Mouse (Mus musculus) heart, embryonic 12.5 days (tissue): ENCODE results near the gene Mfn1. TPM values are rescaled to one million over a fixed set of nuclear protein-coding genes. Genes with fewer than 3 reads are reported as not detected.

Source experiments
- ATAC-seq: fragments of 200-750 bp; cut with Nextera tagmentation; 2 replicates; pipeline ENCODE4 v1.8.0; 2017; ENCODE audit warnings: moderate TSS enrichment, moderate library complexity; ENCODE audit not compliant: insufficient number of reproducible peaks, low FRiP score
- H3K27ac ChIP-seq: fragments of 300-500 bp; sonication (generic); 2 replicates; pipeline ENCODE4 v1.5.1; 2016; ENCODE audit warnings: mild to moderate bottlenecking, moderate library complexity; ENCODE audit not compliant: poor library complexity, severe bottlenecking
- H3K27me3 ChIP-seq: fragments of 300-500 bp; sonication (generic); replicated peaks from 2 replicates; pipeline ENCODE4 v1.6.1; 2016; ENCODE audit warnings: mild to moderate bottlenecking, moderate library complexity
- H3K36me3 ChIP-seq: fragments of 300-500 bp; sonication (generic); 2 replicates; pipeline ENCODE4 v1.6.1; 2016; ENCODE audit warnings: mild to moderate bottlenecking, moderate library complexity
- H3K4me1 ChIP-seq: fragments of 300-500 bp; sonication (generic); replicated peaks from 2 replicates; pipeline ENCODE4 v1.6.1; 2016; ENCODE audit warnings: mild to moderate bottlenecking
- H3K4me2 ChIP-seq: fragments of 300-500 bp; sonication (generic); 2 replicates; pipeline ENCODE4 v1.6.1; 2016; ENCODE audit warnings: mild to moderate bottlenecking, moderate library complexity
- H3K4me3 ChIP-seq: fragments of 300-500 bp; sonication (generic); 2 replicates; pipeline ENCODE4 v1.5.1; 2016; ENCODE audit warnings: mild to moderate bottlenecking
- H3K9ac ChIP-seq: fragments of 300-500 bp; sonication (generic); 2 replicates; pipeline ENCODE4 v1.6.1; 2016; ENCODE audit warnings: mild to moderate bottlenecking, moderate library complexity
- H3K9me3 ChIP-seq: fragments of 300-500 bp; sonication (generic); replicated peaks from 2 replicates; pipeline ENCODE4 v1.6.1; 2016; ENCODE audit warnings: mild to moderate bottlenecking, moderate library complexity
- WGBS: fragments of 180-500 bp; shearing (Covaris S2); methylation state at CpG from one replicate; pipeline ENCODE4 v1.1.7; 2016; 5-methylcytosine and 5-hydroxymethylcytosine counted together
- polyA plus RNA-seq: library from polyadenylated mRNA; unstranded; fragments of >200 nt; fragmentation: Nextera tagmentation; extraction: Ambion mirVana; gene quantifications from 2 replicates; pipeline ENCODE4 v1.2.1, GENCODE M21; 2016

Gene Mfn1
- polyA plus RNA-seq: 71.3 and 85.5 TPM in 2 replicates

DNA sequence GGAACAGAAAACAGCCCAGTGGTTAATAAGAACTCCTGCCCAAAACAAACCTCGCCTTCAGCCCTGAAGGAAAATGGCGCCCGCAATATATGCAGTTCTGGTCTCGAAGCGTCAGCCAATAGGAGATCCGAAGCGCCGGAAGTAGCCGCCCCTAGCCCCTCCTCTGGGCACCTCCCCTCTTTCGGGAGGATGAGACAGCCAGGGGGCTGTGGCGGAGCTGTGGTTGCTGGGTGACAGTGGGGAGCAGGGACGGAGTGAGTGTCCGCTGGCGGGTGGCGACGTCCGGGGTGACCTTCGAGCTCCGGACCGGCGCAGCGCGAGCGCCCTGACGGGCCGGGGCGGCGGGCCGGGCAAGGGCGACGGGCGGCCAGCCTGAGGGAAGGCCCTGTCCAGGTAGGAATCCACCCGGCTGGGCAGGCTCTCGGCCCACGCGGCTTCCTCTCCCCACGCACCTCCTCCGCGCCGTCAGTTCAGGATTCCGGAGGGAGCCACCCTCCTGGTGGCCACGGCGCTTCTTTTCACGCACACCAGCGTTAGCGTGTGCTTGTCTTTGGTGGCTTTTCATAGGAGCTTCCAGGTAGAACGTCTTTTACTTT lies at the start of gene Mfn1:
Gene Mfn1 (plus strand): TSS at position 163 of the 596 bp plus-strand sequence.
- Histone ChIP-seq H3K27me3 (no peaks in the 10 kb centered on the region), H3K27ac (peak within 1 kb of the TSS; percentile 93), H3K4me1 (no peaks in the 10 kb centered on the region), H3K4me3 (peak within 1 kb of the TSS; percentile 97), H3K9me3 (0 out of 2 replicates have a peak, but pooled peaks cover 12% of the 10 kb centered on the region), H3K9ac (peak within 1 kb of the TSS; percentile 97), H3K36me3 (peaks cover 23% of the 10 kb centered on the region), H3K4me2 (peak within 1 kb of the TSS; percentile 71)
- peak; percentile 99 for ATAC-seq
- WGBS: under 1% methylated on average over 46 of the region's 47 CpGs

DNA sequence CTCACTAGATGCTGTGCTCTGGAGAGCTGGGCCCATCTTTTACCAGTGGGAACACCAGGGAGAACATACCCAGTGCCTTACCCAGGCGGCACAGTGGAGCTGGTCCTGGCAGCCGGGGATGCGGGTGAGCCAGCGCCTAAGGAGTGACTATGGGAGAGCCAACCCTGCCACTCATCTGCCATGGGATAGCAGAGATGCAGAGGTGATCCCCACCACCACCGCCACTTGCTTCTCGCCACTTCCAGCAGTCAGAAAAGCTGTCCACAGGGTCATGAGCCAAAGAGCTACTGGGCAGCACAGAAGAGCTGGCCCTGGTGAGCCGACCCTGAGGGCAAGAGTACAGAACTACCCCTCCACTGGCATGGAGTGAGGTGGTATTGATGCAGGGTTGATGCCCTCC lies 49.3 kb upstream of the Mfn1 start:
- H3K27me3 ChIP-seq: no peaks in the 10 kb centered on the region
- no peak overlapping the region for H3K27ac ChIP-seq
- H3K4me3 ChIP-seq: no peak overlapping the region
- WGBS: 85% methylated on average over 7 of the region's 7 CpGs
- no peaks in the 10 kb centered on the region for H3K36me3 ChIP-seq
- no peak for ATAC-seq
- no peaks in the 10 kb centered on the region for H3K9me3 ChIP-seq
- H3K9ac ChIP-seq: no peak overlapping the region
- no peaks in the 10 kb centered on the region for H3K4me1 ChIP-seq
- H3K4me2 ChIP-seq: no peak overlapping the region

DNA sequence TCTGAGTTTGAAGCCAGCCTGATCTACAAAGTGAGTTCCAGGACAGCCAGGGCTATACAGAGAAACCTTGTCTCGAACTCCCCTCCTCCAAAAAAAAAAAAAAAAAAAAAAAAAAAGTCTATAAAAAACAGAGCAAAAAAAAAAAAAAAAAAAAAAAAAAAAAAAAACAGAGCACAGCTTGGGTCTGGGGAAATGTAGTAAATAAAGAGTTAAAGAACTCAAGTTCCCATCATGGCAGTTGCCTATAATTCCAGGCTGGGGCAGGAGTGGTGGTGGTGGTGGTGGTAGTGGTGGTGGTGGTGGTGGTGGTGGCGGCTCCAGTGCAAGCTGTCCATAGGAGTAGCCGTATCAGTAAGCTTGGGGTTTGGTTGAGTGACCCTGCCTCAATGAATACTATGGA lies 46.2 kb upstream of the Mfn1 start:
- Histone ChIP-seq H3K9me3 (no peaks in the 10 kb centered on the region), H3K4me1 (no peaks in the 10 kb centered on the region), H3K27ac (no peak overlapping the region), H3K4me2 (no peak overlapping the region), H3K27me3 (no peaks in the 10 kb centered on the region), H3K9ac (no peak overlapping the region), H3K36me3 (no peaks in the 10 kb centered on the region), H3K4me3 (no peak overlapping the region)
- no peak for ATAC-seq
- 67% methylated on average over 3 of the region's 3 CpGs for WGBS

DNA sequence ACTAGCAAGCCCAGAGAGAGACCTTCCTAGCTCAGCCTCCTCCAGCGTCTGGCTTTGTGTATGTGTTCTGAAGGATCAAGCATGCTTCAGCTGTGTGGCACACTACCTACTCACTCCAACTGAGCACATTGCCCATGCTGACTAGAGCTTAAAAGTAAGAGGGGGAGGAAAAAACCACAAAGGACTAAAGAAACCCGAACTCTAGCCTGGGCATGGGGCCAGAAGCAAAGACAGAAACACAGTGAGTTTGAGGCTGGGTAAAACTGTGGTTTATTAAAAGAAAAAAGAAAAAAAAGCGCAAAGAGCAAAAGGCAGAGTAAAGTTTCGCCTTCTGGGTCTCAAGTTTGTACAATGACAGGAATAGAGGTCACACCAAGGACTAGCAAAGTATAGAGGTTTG lies 42.7 kb upstream of the Mfn1 start:
- Histone ChIP-seq H3K4me3 (no peak overlapping the region), H3K4me2 (no peak overlapping the region), H3K27me3 (no peaks in the 10 kb centered on the region), H3K9ac (no peak overlapping the region), H3K27ac (no peak overlapping the region), H3K36me3 (no peaks in the 10 kb centered on the region), H3K9me3 (no peaks in the 10 kb centered on the region), H3K4me1 (no peaks in the 10 kb centered on the region)
- 81% methylated on average over 4 of the region's 4 CpGs for WGBS
- no peak for ATAC-seq

DNA sequence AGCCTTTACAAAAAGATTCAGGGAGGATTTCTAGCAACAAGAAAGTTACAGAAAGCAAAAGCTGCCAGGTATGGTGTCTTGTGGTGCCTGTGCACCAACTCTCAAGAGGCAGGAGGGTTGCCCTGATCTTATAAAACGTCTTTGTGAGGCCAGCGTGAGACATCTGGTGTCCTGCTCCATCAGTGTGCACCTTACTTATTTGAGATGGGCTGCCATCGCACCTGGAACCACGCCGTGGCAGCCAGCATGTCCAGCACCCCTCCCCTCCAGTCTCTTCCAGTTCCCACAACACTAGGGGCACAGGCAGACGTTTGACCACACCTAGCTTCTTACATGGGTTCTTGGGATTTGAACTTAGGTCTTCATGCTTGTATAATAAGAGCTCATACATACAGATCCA lies 41.1 kb upstream of the Mfn1 start:
- no peak overlapping the region for H3K4me3 ChIP-seq
- H3K9ac ChIP-seq: no peak overlapping the region
- no peaks in the 10 kb centered on the region for H3K4me1 ChIP-seq
- H3K9me3 ChIP-seq: no peaks in the 10 kb centered on the region
- no peaks in the 10 kb centered on the region for H3K36me3 ChIP-seq
- H3K4me2 ChIP-seq: no peak overlapping the region
- no peak overlapping the region for H3K27ac ChIP-seq
- ATAC-seq: no peak
- 77% methylated on average over 6 of the region's 6 CpGs for WGBS
- H3K27me3 ChIP-seq: no peaks in the 10 kb centered on the region

DNA sequence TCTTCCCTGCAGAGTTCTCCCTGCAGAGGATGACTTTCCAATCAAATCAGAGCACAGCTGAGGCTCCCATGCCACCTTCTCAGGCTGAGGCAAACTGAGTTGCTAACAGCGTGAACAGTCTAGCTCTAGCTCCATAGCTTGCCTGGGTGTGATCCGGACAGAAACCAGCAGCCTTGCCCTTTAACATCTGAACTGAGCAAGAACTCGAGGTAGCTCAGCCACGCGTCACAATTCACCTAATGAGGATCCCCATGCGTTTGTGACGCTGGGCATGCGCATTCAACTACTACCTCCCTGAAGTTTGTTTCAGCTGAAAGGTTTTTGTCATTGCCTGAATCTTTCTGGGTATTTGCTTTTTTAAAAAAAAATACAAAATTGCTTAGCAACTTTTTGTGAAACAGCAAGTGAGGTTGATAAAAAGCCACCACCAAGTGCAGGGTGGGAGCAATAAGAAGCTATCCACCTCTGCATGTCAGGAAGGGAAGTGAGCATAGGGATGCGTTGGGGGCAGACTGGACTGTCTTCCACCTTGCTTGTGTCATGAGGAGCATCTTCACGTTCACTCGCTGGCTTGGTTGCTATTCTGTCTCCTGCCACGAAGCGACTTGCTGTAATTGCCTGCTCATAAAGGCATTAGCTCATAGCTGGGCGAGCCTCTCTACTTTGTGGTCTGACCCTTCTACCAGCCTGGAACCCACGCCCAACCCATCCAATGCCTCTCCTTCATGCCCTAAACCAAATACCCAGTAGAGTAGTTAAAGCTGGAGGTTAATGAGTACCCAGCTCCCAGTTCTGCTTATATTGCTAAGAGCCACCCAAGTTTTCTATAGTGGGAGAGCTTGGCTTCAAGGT lies 39.0 kb upstream of the Mfn1 start:
- Histone ChIP-seq H3K27me3 (no peaks in the 10 kb centered on the region), H3K27ac (no peak overlapping the region), H3K9ac (no peak overlapping the region), H3K4me2 (no peak overlapping the region), H3K9me3 (no peaks in the 10 kb centered on the region), H3K36me3 (no peaks in the 10 kb centered on the region), H3K4me1 (no peaks in the 10 kb centered on the region), H3K4me3 (no peak overlapping the region)
- no peak for ATAC-seq
- 76% methylated on average over 15 of the region's 15 CpGs for WGBS

DNA sequence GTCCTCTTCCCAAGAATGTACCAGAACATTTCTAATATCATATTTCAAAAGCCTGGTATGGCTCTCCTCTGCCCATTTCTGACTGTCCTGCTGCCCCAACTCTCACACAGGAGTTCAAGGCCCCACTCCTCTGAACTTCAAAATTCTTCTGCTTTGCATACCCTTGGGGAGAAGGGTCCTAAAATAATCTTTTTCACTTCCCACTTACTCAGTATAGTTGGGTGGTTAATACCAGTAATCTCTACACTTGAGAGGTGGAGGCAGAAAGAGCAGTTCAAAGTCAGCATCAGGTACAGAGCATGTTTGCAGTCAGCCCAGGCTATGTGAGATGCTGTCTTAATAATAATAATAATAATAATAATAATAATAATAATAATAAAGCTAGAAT lies 38.3 kb upstream of the Mfn1 start:
- Histone ChIP-seq H3K4me3 (no peak overlapping the region), H3K4me1 (0 out of 2 replicates have a peak, but pooled peaks cover 1% of the 10 kb centered on the region), H3K36me3 (no peaks in the 10 kb centered on the region), H3K27ac (no peak overlapping the region), H3K27me3 (no peaks in the 10 kb centered on the region), H3K9ac (no peak overlapping the region), H3K4me2 (no peak overlapping the region), H3K9me3 (no peaks in the 10 kb centered on the region)
- no peak for ATAC-seq

DNA sequence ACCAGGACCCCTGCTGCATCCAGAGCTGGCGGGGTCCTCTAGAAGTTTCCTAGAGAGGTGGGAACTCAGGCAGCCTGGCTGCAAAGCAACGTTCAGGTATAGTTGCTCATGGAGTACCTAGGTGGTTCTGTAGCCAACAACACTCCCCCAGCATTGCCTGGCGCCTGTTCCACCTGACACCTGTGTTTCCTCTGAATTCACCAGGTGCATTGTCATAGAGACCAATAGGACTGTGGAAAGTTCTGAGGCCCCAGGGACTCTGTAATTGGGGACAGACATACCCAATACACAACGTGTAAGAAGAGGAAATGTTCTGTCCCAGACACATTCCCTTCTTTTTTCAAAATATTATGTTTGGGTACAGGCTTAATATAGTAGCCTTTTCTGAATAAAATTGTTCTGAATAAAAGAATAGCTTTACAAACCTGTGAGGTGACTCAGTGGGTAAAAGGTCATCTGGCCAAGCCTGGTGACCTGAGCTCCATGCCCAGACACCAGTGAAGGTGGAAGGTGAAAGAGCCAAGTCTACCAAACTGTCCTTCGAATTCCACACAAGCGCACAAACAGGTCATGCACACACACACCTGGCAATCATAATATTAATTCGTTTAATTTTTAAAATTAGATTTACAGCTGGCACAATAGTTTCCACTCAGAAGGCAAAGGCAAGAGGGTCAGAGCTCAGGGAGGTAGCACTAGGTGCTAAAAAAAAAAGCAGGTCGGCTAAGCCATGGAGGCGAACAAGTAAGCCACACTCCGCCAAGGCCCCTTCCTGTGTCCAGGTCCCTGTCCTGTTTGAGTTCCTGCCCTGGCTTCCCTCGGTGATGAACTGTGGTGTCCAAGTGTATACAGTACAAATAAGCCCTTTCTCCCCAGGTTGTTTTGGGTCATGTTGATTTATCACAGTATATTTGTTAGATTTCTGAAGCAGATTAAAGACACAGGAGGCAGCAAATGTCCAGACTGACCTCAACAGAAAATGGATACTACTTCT lies 36.9 kb upstream of the Mfn1 start, which contains the start of gene Kcnmb3:
Gene Kcnmb3 (minus strand): TSS at position 135 of the 994 bp plus-strand sequence.
- Histone ChIP-seq H3K27me3 (no peaks in the 10 kb centered on the region), H3K4me2 (no peak within 1 kb of the TSS), H3K27ac (no peak within 1 kb of the TSS), H3K9ac (no peak within 1 kb of the TSS), H3K4me3 (no peak within 1 kb of the TSS), H3K4me1 (peaks cover 7% of the 10 kb centered on the region; the same call in 1 of the 2 replicates), H3K36me3 (no peaks in the 10 kb centered on the region), H3K9me3 (no peaks in the 10 kb centered on the region)
- 73% methylated on average over 11 of the region's 11 CpGs for WGBS
- ATAC-seq: no peak

DNA sequence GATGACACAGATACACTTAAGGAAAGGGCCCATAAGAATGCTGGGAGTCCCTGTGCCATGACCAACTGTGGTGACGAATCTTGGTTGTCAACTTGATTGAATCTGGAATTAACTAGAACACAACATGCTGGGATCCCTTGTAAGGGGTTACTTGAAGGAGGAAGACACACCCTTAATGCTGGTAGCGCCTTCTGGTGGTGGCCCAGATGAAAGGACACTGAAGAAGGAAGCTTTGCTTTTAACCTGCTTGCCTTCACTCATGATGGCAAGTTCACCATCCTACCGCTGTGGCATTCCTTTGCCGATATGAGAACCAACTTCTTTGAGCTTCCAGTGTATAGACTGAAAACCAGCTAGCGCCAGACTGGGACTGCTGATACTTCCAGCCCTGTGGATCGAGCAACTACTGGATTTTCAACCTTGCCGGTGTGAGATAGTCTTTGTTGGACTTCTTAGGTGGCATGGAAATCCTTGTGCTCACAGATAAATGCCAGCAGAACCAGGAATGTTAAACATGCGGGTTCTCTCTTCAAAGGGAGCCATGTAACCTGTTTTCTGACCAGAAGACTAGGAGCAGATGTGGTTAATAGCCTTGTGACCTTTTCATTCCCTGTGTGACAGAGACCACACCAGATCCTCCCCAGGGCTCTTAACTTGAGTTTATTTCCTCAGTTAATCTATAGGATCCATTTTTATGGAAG lies 34.7 kb upstream of the Mfn1 start:
- 75% methylated on average over 8 of the region's 8 CpGs for WGBS
- no peak overlapping the region for H3K27ac ChIP-seq
- peaks cover 7% of the 10 kb centered on the region; the same call in 1 of the 2 replicates for H3K4me1 ChIP-seq
- H3K4me3 ChIP-seq: no peak overlapping the region
- H3K27me3 ChIP-seq: no peaks in the 10 kb centered on the region
- H3K9ac ChIP-seq: no peak overlapping the region
- H3K9me3 ChIP-seq: no peaks in the 10 kb centered on the region
- no peaks in the 10 kb centered on the region for H3K36me3 ChIP-seq
- ATAC-seq: no peak
- no peak overlapping the region for H3K4me2 ChIP-seq

DNA sequence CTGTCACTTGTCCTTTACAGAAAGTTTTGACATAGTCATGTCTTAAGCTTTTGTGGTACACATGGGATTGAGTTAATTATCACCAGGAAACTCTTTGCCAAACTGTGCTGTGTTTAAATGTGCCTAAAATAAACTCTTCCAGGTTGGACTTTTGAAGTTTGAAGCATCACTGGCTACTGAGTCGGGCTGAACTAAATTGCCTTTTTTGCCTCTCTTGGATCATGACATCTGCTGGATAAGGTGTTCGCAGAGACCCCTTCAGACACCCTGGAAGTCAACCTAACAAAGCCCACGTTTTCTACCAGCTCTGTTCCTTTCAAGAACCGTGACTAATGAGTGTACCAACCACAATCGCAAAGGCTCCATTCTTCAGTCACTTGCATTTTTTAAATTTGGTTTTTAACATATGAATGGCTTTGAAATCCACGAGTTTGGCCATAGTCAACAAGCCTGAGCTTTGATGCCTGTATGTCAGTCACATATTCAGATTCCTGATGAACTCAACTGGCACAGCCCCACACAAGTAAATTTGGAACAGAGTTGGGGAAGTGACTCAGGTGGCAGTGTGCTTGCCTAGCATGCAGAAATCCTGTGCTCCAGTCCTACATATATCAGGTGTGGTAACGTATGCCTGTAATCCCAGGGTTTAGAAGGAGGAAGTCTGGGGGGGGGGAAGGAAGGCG lies 34.0 kb upstream of the Mfn1 start:
- Histone ChIP-seq H3K36me3 (no peaks in the 10 kb centered on the region), H3K27me3 (no peaks in the 10 kb centered on the region), H3K9ac (no peak overlapping the region), H3K9me3 (no peaks in the 10 kb centered on the region; the same call in 1 of the 2 replicates), H3K27ac (no peak overlapping the region), H3K4me1 (peaks cover 7% of the 10 kb centered on the region; the same call in 1 of the 2 replicates), H3K4me2 (no peak overlapping the region), H3K4me3 (no peak overlapping the region)
- 76% methylated on average over 8 of the region's 8 CpGs for WGBS
- ATAC-seq: no peak
